Mouse (Mus musculus) MEL (cell line): Measurements from ENCODE around the gene Alkbh7. TPM values are rescaled to one million over a fixed set of nuclear protein-coding genes. Genes with fewer than 3 reads are reported as not detected.
A peak's percentile ranks its signal among the peaks of the same experiment; 100 is the strongest.

Source experiments
- DNase-seq: peaks from one replicate; pipeline ENCODE4 v3.0.0; 2011; ENCODE audit warnings: low read depth, low spot score
- H3K27ac ChIP-seq: 2 replicates; pipeline ENCODE4 v1.5.1; 2012; ENCODE audit warnings: low read depth, mild to moderate bottlenecking, control low read depth, low read length, moderate library complexity; ENCODE audit not compliant: control insufficient read depth
- H3K27me3 ChIP-seq, 2 experiments: fragments of 150-350 bp in 1 of 2; sonication (generic) in 1 of 2; 2 replicates each; pipeline ENCODE4 v1.6.1; 2012; ENCODE audit warnings: low read length in 2 of 2, mild to moderate bottlenecking in 2 of 2, improper control_type of control experiment in 1 of 2, moderate library complexity in 1 of 2; ENCODE audit not compliant: insufficient read depth in 2 of 2, control insufficient read depth in 1 of 2
- H3K36me3 ChIP-seq, 2 experiments: 2 replicates each; pipeline ENCODE4 v1.6.1; 2012 to 2014; ENCODE audit warnings: low read length in 2 of 2, improper control_type of control experiment in 1 of 2, inconsistent platforms in 1 of 2, mild to moderate bottlenecking in 1 of 2; ENCODE audit not compliant: insufficient read depth in 2 of 2, control insufficient read depth in 1 of 2
- H3K4me1 ChIP-seq, 2 experiments: fragments of 150-350 bp in 1 of 2; sonication (generic) in 1 of 2; 2 replicates each; pipeline ENCODE4 v1.6.1; 2012; ENCODE audit warnings: low read length in 2 of 2, improper control_type of control experiment in 1 of 2, mild to moderate bottlenecking in 1 of 2; ENCODE audit not compliant: insufficient read depth in 2 of 2, control insufficient read depth in 1 of 2
- H3K4me3 ChIP-seq, 2 experiments: fragments of 150-350 bp in 1 of 2; sonication (generic) in 1 of 2; 2 replicates each; pipeline ENCODE4 v1.5.1; 2012; ENCODE audit warnings: low read depth in 2 of 2, low read length in 2 of 2, mild to moderate bottlenecking in 2 of 2, moderate library complexity in 2 of 2, control low read depth in 1 of 2, improper control_type of control experiment in 1 of 2; ENCODE audit not compliant: control insufficient read depth in 1 of 2, insufficient read depth in 1 of 2
- H3K79me2 ChIP-seq: 2 replicates; pipeline ENCODE4 v1.6.1; 2012; ENCODE audit warnings: mild to moderate bottlenecking, low read length, moderate library complexity; ENCODE audit not compliant: control insufficient read depth, poor library complexity, insufficient read depth
- H3K9ac ChIP-seq: 2 replicates; pipeline ENCODE4 v1.6.1; 2012; ENCODE audit warnings: low read depth, mild to moderate bottlenecking, control low read depth, low read length, moderate library complexity; ENCODE audit not compliant: control insufficient read depth, poor library complexity, severe bottlenecking
- H3K9me3 ChIP-seq: fragments of 150-350 bp; sonication (generic); replicated peaks from 2 replicates; pipeline ENCODE4 v1.6.1; 2012; ENCODE audit warnings: mild to moderate bottlenecking, low read length, improper control_type of control experiment, moderate library complexity; ENCODE audit not compliant: insufficient read depth
- CTCF ChIP-seq, 3 experiments: IDR thresholded peaks in 2 of 3; conservative IDR thresholded peaks in 1 of 3; 2 replicates each; pipeline ENCODE4 v1.5.1; 2011 to 2012; ENCODE audit warnings: low read length in 3 of 3, low read depth in 2 of 3, mild to moderate bottlenecking in 2 of 3, improper control_type of control experiment in 1 of 3, inconsistent platforms in 1 of 3, mixed read lengths in 1 of 3, moderate library complexity in 1 of 3; ENCODE audit not compliant: control insufficient read depth in 1 of 3, insufficient read depth in 1 of 3, poor library complexity in 1 of 3, severe bottlenecking in 1 of 3
- ELF1 ChIP-seq: IDR thresholded peaks from 2 replicates; pipeline ENCODE4 v1.6.1; 2014; ENCODE audit warnings: low read depth, mild to moderate bottlenecking, inconsistent platforms, low read length, improper control_type of control experiment, moderate library complexity
- ETS1 ChIP-seq: IDR thresholded peaks from 2 replicates; pipeline ENCODE4 v1.6.1; 2012; ENCODE audit warnings: low read depth, mild to moderate bottlenecking, inconsistent platforms, low read length, improper control_type of control experiment, moderate library complexity
- MAFK ChIP-seq: IDR thresholded peaks from 2 replicates; pipeline ENCODE4 v1.6.1; 2011; ENCODE audit warnings: low read depth, mild to moderate bottlenecking, low read length, improper control_type of control experiment, borderline replicate concordance
- MAX ChIP-seq: IDR thresholded peaks from 2 replicates; pipeline ENCODE4 v1.6.1; 2011; ENCODE audit warnings: low read length, improper control_type of control experiment
- MAZ ChIP-seq: IDR thresholded peaks from 2 replicates; pipeline ENCODE4 v1.6.1; 2012; ENCODE audit warnings: low read depth, mild to moderate bottlenecking, inconsistent platforms, low read length, improper control_type of control experiment
- MXI1 ChIP-seq: IDR thresholded peaks from 2 replicates; pipeline ENCODE4 v1.6.1; 2011; ENCODE audit warnings: mild to moderate bottlenecking, low read depth, low read length, improper control_type of control experiment
- MYC ChIP-seq: IDR thresholded peaks from 2 replicates; pipeline ENCODE4 v1.6.1; 2011; ENCODE audit warnings: low read depth, mild to moderate bottlenecking, low read length, improper control_type of control experiment, moderate library complexity
- NRF1 ChIP-seq: IDR thresholded peaks from 2 replicates; pipeline ENCODE4 v1.6.1; 2014; ENCODE audit warnings: low read depth, mild to moderate bottlenecking, inconsistent platforms, low read length, improper control_type of control experiment, moderate library complexity; ENCODE audit not compliant: poor library complexity, insufficient read depth, severe bottlenecking
- POLR2AphosphoS2 ChIP-seq: IDR thresholded peaks from 2 replicates; pipeline ENCODE4 v1.6.1; 2011; ENCODE audit warnings: low read length, improper control_type of control experiment
- RAD21 ChIP-seq: IDR thresholded peaks from 2 replicates; pipeline ENCODE4 v1.6.1; 2011; ENCODE audit warnings: mild to moderate bottlenecking, low read depth, low read length, improper control_type of control experiment
- RCOR1 ChIP-seq: IDR thresholded peaks from 2 replicates; pipeline ENCODE4 v1.6.1; 2012; ENCODE audit warnings: low read depth, mild to moderate bottlenecking, inconsistent platforms, low read length, improper control_type of control experiment
- SIN3A ChIP-seq: IDR thresholded peaks from 2 replicates; pipeline ENCODE4 v1.6.1; 2012; ENCODE audit warnings: low read length, improper control_type of control experiment, inconsistent platforms
- SMC3 ChIP-seq: IDR thresholded peaks from 2 replicates; pipeline ENCODE4 v1.6.1; 2011; ENCODE audit warnings: low read depth, low read length, improper control_type of control experiment
- TCF12 ChIP-seq: IDR thresholded peaks from 2 replicates; pipeline ENCODE4 v1.6.1; 2014; ENCODE audit warnings: low read depth, mild to moderate bottlenecking, inconsistent platforms, low read length, improper control_type of control experiment, moderate library complexity
- ZKSCAN1 ChIP-seq: IDR thresholded peaks from 2 replicates; pipeline ENCODE4 v1.6.1; 2012; ENCODE audit warnings: low read depth, mild to moderate bottlenecking, inconsistent platforms, low read length, improper control_type of control experiment, moderate library complexity
- ZNF384 ChIP-seq: IDR thresholded peaks from 2 replicates; pipeline ENCODE4 v1.6.1; 2012; ENCODE audit warnings: low read depth, mild to moderate bottlenecking, inconsistent platforms, low read length, improper control_type of control experiment
- polyA plus RNA-seq, 2 experiments: library from polyadenylated mRNA; stranded (reverse) in 1 of 2; unstranded in 1 of 2; fragments of >175 nt in 1 of 2; fragments of >200 nt in 1 of 2; gene quantifications; 2 replicates each; pipeline versions ENCODE4 v1.2.1 to v1.2.4; 2012; ENCODE audit warnings: low replicate concordance in 2 of 2, low read depth in 1 of 2; ENCODE audit not compliant: insufficient read length in 2 of 2, insufficient read depth in 1 of 2, missing spikeins in 1 of 2
- total RNA-seq: library from RNA; depleted of rRNA; stranded (reverse); fragments of 300-350 nt; gene quantifications from 2 replicates; pipeline ENCODE4 v1.2.3, GENCODE M21; 2012

Alkbh7 gene
- total and polyA plus RNA-seq, 3 experiments: 18.9 to 26.4 TPM; not detected in 1

DNA sequence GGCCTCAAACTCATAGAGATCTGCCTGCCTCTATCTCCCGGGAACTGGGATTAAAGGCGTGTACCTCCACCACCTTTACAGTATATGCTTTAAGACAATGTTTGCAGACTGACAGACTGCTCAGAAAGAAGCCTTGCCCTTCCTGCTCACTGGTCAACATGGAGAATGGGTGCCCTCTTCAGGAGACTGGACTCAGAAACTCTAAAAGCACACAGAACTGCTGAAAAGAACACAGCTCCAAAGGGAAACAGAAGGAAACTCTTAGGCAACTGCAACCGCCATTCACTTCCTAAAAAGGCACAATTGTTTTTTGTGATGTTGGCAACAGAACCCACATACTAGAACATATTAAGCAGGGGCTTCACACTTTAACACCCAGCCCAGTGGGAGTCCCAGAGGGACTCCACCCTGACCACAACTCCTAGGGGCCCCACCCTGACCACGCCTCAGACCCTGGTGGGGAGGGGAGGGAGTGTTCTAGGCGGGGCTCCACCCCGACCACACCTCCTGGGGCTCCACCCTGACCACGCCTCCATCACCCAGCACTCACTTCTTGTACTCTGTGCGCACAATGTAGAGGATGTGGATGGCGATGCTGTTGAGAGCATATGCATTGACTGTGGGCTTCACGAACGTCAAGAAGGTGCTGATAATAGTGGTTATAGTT is 39.2 kb upstream of the Alkbh7 start:
- Histone ChIP-seq H3K79me2 (no peaks in the 10 kb centered on the region), H3K4me3 (peak overlapping the region; percentile 15 to 47), H3K36me3 (peaks cover 0 to 2% of the 10 kb centered on the region in 2 experiments; a peak in 1 of 4 replicates), H3K4me1 (peaks cover 0 to 6% of the 10 kb centered on the region in 2 experiments; a peak in 2 of 4 replicates), H3K9me3 (no peaks in the 10 kb centered on the region), H3K27me3 (no peaks in the 10 kb centered on the region; a peak in 1 of 4 replicates), H3K9ac (peak overlapping the region; percentile 2; the same call in 1 of the 2 replicates), H3K27ac (no peak overlapping the region)
- DNase-seq: peak; percentile 86
- TF ChIP-seq SIN3A (no peak; the same call in 1 of the 2 replicates), MAZ (peak; percentile 82; the same call in 1 of the 2 replicates), MYC (peak; percentile 43; the same call in 1 of the 2 replicates), ELF1 (no peak), MAFK (no peak), RCOR1 (no peak), POLR2AphosphoS2 (no peak), RAD21 (peak; percentile 34), ZKSCAN1 (no peak), MXI1 (no peak), ZNF384 (no peak), ETS1 (0 out of 2 replicates have a peak, but pooled peaks have one; percentile 8), TCF12 (no peak), MAX (peak; percentile 34; the same call in 1 of the 2 replicates), SMC3 (0 out of 2 replicates have a peak, but pooled peaks have one; percentile 28), NRF1 (0 out of 2 replicates have a peak, but pooled peaks have one; percentile 12), CTCF (IDR thresholded peaks at IDR 0.05 in 2 of 3, conservative IDR thresholded peaks at IDR 0.05 in 1 of 3; ENCODE audit: control insufficient read depth in 1 of 3, insufficient read depth in 1 of 3, low read depth in 2 of 3, low read length in 3 of 3, poor library complexity in 1 of 3, severe bottlenecking in 1 of 3) (peak in 1 of 3 experiments; percentile 22; a peak in 2 of 6 replicates)

DNA sequence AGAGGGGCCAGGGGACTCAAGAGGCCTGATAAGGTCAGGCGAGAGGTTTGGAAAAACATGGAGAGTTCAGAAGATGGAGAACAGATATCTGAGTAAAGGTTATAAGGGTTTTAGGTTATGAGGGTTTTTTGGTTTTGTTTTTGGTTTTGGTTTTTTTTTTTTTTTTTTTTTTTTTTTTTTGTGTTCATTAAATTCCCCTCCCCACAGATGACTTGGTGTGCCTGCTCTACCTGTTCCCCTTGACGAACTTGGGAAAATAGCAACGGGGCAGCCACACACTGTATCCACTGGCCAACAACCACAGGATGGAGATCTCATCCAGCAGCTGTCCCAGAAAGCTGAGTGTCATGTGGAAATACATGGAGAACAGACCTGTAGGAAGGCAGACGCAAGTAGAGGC is 38.5 kb upstream of the Alkbh7 start:
- TF ChIP-seq MAZ (no peak), ZNF384 (peak; percentile 66)
- Histone ChIP-seq H3K27me3 (peaks cover under 1 to 2% of the 10 kb centered on the region in 2 experiments; a peak in 3 of 4 replicates), H3K4me1 (peaks cover 0 to 6% of the 10 kb centered on the region in 2 experiments; a peak in 2 of 4 replicates), H3K9ac (no peak overlapping the region), H3K79me2 (no peaks in the 10 kb centered on the region), H3K27ac (no peak overlapping the region), H3K36me3 (peaks cover 0 to 2% of the 10 kb centered on the region in 2 experiments; a peak in 1 of 4 replicates), H3K9me3 (no peaks in the 10 kb centered on the region), H3K4me3 (no peak overlapping the region)
- DNase-seq: no peak
